Mouse (Mus musculus) spleen, postnatal 4 days (tissue): Measurements from ENCODE around the gene Gm8108.
"Not testable (repeated sequence)": the region's sequence is repeated elsewhere in the genome, so short reads cannot be mapped to it uniquely, and the experiment has no call there.

Source experiments
- DNase-seq, 2 experiments: peaks; one replicate each; pipeline ENCODE4 v3.0.0; 2022; ENCODE audit warnings: low spot score in 2 of 2

Gene Gm8108

DNA sequence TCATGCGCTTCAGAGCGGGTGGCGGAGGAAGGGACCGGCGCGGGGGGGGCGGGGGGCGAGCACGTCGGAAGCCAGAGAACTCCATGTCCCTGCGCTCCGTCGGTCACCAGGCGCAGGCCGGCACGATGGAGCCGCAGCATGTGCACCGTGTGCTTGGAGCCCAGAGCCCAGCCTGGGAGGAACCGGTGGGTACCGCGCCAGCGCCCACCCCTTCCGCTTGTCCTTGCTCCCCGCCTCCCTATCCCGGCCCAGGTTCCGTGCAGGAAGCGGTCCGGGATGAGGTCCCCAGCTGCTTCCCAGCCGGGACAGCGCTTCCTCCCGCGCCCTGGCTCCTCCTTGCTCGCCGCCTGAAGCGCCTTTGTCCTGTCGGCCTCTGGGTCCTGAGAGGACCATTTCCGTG lies at the start of gene Gm8108:
Gm8108 (plus strand) TSS at position 101 of the 400 bp plus-strand sequence.
- DNase-seq: not testable (repeated sequence)

GRCm38 (mm10) chr14:4083820-4084219 lies 26.5 kb upstream of the Gm8108 start, which contains the start of gene Gm3115:
TSS of gene Gm3115 (plus strand) at chr14:4084120.
- not testable (repeated sequence) for DNase-seq

DNA sequence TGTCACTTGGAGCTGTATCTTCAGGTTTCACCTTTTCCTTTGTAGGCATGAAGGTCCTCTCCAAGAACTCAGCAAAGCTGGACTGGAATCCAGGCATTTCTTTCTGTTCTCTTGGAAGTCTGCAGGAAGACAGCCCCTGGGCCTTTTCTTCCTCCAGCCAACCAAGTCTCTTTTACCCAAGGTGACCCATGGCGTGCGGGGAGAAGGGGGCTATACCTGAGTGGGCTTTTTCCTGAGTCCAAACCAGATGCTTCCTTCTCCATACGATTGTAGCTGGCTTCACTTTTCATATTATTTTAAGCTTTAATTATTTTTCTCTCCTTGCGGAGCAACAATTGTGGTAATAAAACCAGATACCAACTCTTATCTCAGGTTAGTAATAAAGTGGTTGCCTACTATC lies 31.3 kb downstream of the Gm8108 start:
- peak; percentile 10 to 55 for DNase-seq

GRCm38 (mm10) chr14:4164730-4165129 lies 54.4 kb downstream of the Gm8108 start, which contains the start of gene Gm3127:
TSS of gene Gm3127 (plus strand) at chr14:4165030.
- DNase-seq: not testable (repeated sequence)

GRCm38 (mm10) chr14:4182030-4182429 lies 71.7 kb downstream of the Gm8108 start:
- DNase-seq: not testable (repeated sequence)
